Mouse (Mus musculus): ENCODE results near the gene Fam160a1. TPM values are rescaled to one million over a fixed set of nuclear protein-coding genes. Genes with fewer than 3 reads are reported as not detected.

Gene Fam160a1
- polyA plus RNA-seq, 1 experiment: 0.90 TPM

DNA sequence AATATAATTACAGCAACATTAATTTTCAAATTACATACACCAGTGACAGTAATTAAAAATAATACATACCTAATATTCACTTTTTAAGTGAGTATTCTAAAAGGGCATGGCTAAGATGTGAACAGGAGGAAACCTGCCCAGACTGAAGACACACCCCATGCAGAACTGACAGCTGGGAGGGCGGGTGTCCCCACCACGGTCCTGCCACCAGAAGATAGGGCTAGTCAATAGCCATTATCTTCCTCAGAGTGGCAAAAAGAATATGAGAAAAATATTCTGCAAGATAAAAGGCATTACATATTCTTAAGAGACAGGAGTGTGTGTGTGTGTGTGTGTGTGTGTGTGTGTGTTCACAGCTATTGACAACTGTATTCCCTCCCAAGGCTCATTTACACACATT, 92.0 kb downstream of the Fam160a1 start:
- H3K27me3 ChIP-seq (ENCODE audit: control insufficient read depth, insufficient read depth, low read length): no peaks in the 10 kb centered on the region
- no peaks in the 10 kb centered on the region for H3K4me1 ChIP-seq (ENCODE audit: control insufficient read depth, insufficient read depth, low read length)
- H3K36me3 ChIP-seq (ENCODE audit: control insufficient read depth, insufficient read depth, low read length): no peaks in the 10 kb centered on the region
- TF ChIP-seq POLR2A (IDR thresholded peaks at IDR 0.05; ENCODE audit: control insufficient read depth, low read depth, low read length) (no peak), CTCF (IDR thresholded peaks at IDR 0.05; ENCODE audit: control insufficient read depth, insufficient read depth, insufficient replicate concordance, low read depth, low read length) (no peak)
- no peak overlapping the region for H3K4me3 ChIP-seq (ENCODE audit: control insufficient read depth, low read depth, low read length)
- no peak overlapping the region for H3K27ac ChIP-seq (ENCODE audit: control insufficient read depth, insufficient read depth, low read depth, low read length)

DNA sequence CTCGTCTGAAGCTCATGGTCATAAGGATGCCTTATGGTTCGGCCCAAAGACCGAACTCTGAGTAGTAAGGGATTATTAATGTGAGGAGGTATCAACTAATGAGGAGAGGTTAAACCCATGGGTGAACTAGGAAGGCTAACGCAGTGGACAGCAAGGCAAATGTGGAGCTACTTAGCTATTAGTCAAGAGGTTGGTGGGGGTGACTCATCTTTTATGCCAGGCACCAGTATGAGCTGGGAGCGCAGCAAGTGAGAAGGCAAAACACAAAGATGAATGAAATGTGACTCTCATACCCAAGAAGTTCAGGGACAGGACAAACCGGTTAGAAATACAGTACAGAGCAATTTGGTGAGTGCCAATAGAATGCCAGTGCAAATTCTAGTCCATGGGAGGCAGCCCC, 94.5 kb downstream of the Fam160a1 start:
- TF ChIP-seq CTCF (IDR thresholded peaks at IDR 0.05; ENCODE audit: control insufficient read depth, insufficient read depth, insufficient replicate concordance, low read depth, low read length) (no peak), POLR2A (IDR thresholded peaks at IDR 0.05; ENCODE audit: control insufficient read depth, low read depth, low read length) (no peak)
- H3K27ac ChIP-seq (ENCODE audit: control insufficient read depth, insufficient read depth, low read depth, low read length): no peak overlapping the region
- H3K4me1 ChIP-seq (ENCODE audit: control insufficient read depth, insufficient read depth, low read length): no peaks in the 10 kb centered on the region
- no peaks in the 10 kb centered on the region for H3K36me3 ChIP-seq (ENCODE audit: control insufficient read depth, insufficient read depth, low read length)
- no peak overlapping the region for H3K4me3 ChIP-seq (ENCODE audit: control insufficient read depth, low read depth, low read length)
- H3K27me3 ChIP-seq (ENCODE audit: control insufficient read depth, insufficient read depth, low read length): no peaks in the 10 kb centered on the region

DNA sequence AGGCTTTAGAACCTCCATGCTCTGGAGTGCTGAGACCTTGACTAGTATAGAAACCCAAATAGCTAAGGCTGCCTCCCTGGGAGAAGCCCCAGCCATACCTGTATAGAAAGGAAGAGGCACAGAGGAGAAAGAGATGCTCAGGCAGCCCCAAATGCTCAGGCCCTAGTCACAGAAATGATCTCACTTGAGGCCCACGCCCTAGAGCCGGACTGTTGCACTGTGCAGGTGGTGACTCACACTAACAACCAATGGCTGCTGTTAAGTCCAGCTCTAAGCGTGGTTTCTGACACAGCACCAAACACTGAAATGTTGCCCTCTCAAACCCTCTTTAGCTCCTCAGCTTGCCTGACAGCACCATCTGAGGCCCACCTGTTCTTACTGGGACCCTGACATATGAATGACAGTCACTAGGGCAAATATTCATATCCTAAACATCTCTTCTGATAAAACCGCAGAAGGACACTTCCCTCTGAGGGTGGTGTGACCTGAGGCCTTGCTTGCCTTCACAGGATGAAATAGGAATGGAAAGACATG, 101.3 kb downstream of the Fam160a1 start:
- H3K4me1 ChIP-seq (ENCODE audit: control insufficient read depth, insufficient read depth, low read length): no peaks in the 10 kb centered on the region
- no peaks in the 10 kb centered on the region for H3K36me3 ChIP-seq (ENCODE audit: control insufficient read depth, insufficient read depth, low read length)
- TF ChIP-seq POLR2A (IDR thresholded peaks at IDR 0.05; ENCODE audit: control insufficient read depth, low read depth, low read length) (no peak), CTCF (IDR thresholded peaks at IDR 0.05; ENCODE audit: control insufficient read depth, insufficient read depth, insufficient replicate concordance, low read depth, low read length) (no peak)
- H3K27ac ChIP-seq (ENCODE audit: control insufficient read depth, insufficient read depth, low read depth, low read length): no peak overlapping the region
- H3K27me3 ChIP-seq (ENCODE audit: control insufficient read depth, insufficient read depth, low read length): no peaks in the 10 kb centered on the region
- no peak overlapping the region for H3K4me3 ChIP-seq (ENCODE audit: control insufficient read depth, low read depth, low read length)

DNA sequence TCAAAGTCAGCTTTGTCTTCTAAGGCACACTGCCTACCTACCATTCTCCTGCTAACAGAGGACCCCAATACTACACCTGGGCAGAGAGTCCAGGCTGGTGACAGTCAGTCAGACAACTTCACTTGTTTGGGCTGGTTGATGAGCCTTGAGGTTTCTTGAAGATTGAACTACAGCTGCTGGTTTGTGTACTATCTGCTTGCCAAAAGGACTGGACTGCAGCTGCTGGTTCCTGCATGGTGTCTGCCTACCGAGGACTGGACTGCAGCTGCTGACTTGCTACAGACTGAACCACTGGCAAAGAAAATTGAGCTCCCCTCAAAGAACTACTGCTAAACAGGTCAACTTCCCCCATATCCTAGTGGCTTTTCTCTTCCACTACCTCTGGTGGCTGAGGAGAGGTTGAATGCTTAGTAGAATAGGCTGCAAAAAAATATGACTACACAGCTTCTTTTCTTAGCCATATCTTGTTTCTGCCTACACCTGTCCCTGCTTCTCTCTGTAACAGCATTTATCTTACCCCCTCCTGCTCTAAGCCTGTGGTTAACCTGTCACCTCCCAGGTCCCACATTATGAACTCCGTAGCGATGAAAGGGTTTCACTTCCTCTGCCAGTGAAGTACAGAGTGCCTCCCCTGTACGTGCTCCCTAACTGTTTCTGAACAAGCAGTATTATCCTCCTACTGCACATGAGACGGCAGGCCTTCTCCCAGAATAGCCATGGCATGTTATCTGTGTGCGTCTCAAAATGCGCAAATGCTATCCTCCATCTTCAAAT, 103.0 kb downstream of the Fam160a1 start:
- TF ChIP-seq CTCF (IDR thresholded peaks at IDR 0.05; ENCODE audit: control insufficient read depth, insufficient read depth, insufficient replicate concordance, low read depth, low read length) (no peak), POLR2A (IDR thresholded peaks at IDR 0.05; ENCODE audit: control insufficient read depth, low read depth, low read length) (no peak)
- Histone ChIP-seq H3K4me3 (ENCODE audit: control insufficient read depth, low read depth, low read length) (no peak overlapping the region), H3K27ac (ENCODE audit: control insufficient read depth, insufficient read depth, low read depth, low read length) (no peak overlapping the region), H3K36me3 (ENCODE audit: control insufficient read depth, insufficient read depth, low read length) (no peaks in the 10 kb centered on the region), H3K4me1 (ENCODE audit: control insufficient read depth, insufficient read depth, low read length) (0 out of 2 replicates have a peak, but pooled peaks cover 2% of the 10 kb centered on the region), H3K27me3 (ENCODE audit: control insufficient read depth, insufficient read depth, low read length) (no peaks in the 10 kb centered on the region)

DNA sequence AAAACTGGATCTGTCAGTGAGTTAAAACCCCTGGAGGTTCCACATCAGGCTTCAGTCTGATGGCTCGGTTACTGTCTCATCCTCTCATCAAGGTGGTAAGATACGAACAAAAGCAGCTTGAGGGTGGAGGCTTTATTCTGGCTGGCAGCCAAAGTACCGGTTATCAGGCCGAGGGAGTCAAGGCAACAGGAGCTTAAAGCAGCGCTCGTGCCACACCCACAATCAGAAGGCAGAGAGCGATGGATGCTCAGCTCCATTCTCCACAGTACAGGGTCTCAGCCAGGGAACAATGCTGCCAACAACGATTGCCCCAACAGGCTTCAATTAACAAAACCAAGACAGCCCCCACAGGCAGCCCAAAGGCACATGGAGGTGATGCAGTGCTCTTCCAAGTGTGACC, 106.4 kb downstream of the Fam160a1 start:
- no peak for TF ChIP-seq CTCF (IDR thresholded peaks at IDR 0.05; ENCODE audit: control insufficient read depth, insufficient read depth, insufficient replicate concordance, low read depth, low read length)
- no peak for TF ChIP-seq POLR2A (IDR thresholded peaks at IDR 0.05; ENCODE audit: control insufficient read depth, low read depth, low read length)

DNA sequence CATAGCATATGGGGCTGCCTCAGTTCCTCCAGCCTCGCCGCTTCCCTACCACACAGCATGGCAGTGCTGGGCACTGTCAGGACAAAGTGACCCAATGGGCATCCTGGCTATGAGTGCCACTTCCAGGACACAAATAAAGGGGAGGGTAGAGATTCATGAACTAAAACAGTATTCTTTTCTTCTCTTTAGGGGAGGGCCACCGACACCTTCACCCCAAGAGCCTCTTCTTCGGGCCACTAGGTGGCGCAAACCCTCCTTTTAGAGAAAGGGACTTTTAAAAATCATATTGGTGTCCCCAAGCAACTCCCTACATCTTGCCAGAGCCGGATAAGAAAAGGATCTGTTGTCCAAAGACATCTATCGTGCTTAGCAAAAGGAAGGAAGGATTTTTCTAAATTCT, 109.7 kb downstream of the Fam160a1 start:
- Histone ChIP-seq H3K4me3 (ENCODE audit: control insufficient read depth, low read depth, low read length) (no peak overlapping the region), H3K27ac (ENCODE audit: control insufficient read depth, insufficient read depth, low read depth, low read length) (no peak overlapping the region), H3K27me3 (ENCODE audit: control insufficient read depth, insufficient read depth, low read length) (no peaks in the 10 kb centered on the region), H3K36me3 (ENCODE audit: control insufficient read depth, insufficient read depth, low read length) (no peaks in the 10 kb centered on the region), H3K4me1 (ENCODE audit: control insufficient read depth, insufficient read depth, low read length) (0 out of 2 replicates have a peak, but pooled peaks cover 2% of the 10 kb centered on the region)
- TF ChIP-seq CTCF (IDR thresholded peaks at IDR 0.05; ENCODE audit: control insufficient read depth, insufficient read depth, insufficient replicate concordance, low read depth, low read length): peak; percentile 23; the same call in 1 of the 2 replicates
- no peak for TF ChIP-seq POLR2A (IDR thresholded peaks at IDR 0.05; ENCODE audit: control insufficient read depth, low read depth, low read length)

More for the DNA sequence above, 106.4 kb downstream of the Fam160a1 start:
- no peak overlapping the region for H3K27ac ChIP-seq (ENCODE audit: control insufficient read depth, insufficient read depth, low read depth, low read length)
- H3K4me3 ChIP-seq (ENCODE audit: control insufficient read depth, low read depth, low read length): no peak overlapping the region
- no peaks in the 10 kb centered on the region for H3K36me3 ChIP-seq (ENCODE audit: control insufficient read depth, insufficient read depth, low read length)
- 0 out of 2 replicates have a peak, but pooled peaks cover 2% of the 10 kb centered on the region for H3K4me1 ChIP-seq (ENCODE audit: control insufficient read depth, insufficient read depth, low read length)
- no peaks in the 10 kb centered on the region for H3K27me3 ChIP-seq (ENCODE audit: control insufficient read depth, insufficient read depth, low read length)

DNA sequence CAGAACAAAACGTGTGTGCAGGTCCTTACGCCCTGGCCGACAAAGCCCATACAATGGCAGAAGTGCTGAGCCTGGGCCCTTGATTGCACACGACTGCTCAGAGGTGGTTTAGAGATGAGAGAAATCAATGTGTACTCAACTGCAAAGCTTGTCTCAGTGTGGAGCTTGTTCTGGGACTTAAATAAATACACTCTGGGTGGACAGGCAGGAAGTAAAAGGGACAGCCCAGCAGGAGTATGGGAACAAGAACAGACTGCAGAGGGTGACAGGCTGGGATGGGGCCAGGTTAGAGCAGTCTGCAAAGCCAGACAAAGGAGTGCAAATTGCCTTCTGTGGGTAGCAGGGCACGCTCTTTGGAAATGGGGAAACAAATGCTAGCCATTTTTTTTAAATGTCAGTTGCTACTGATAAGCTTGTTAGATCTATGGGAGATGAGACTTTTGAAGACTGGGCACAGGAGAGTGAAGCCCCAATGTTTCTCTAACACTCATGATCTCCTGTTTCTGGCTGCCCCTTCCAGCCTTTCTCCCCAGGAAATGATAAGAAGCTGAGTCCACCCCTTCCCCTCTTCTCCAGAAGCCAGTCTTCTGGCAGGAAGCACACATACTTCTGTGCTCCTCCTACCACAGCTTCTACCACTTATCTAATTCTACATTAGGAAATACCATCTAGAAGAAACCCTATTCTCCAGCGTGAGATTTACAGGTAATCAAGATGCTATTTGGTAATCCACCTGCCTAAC, 113.8 kb downstream of the Fam160a1 start:
- H3K27me3 ChIP-seq (ENCODE audit: control insufficient read depth, insufficient read depth, low read length): no peaks in the 10 kb centered on the region
- no peak overlapping the region for H3K4me3 ChIP-seq (ENCODE audit: control insufficient read depth, low read depth, low read length)
- H3K36me3 ChIP-seq (ENCODE audit: control insufficient read depth, insufficient read depth, low read length): no peaks in the 10 kb centered on the region
- H3K27ac ChIP-seq (ENCODE audit: control insufficient read depth, insufficient read depth, low read depth, low read length): no peak overlapping the region
- TF ChIP-seq POLR2A (IDR thresholded peaks at IDR 0.05; ENCODE audit: control insufficient read depth, low read depth, low read length) (no peak), CTCF (IDR thresholded peaks at IDR 0.05; ENCODE audit: control insufficient read depth, insufficient read depth, insufficient replicate concordance, low read depth, low read length) (no peak)
- no peaks in the 10 kb centered on the region for H3K4me1 ChIP-seq (ENCODE audit: control insufficient read depth, insufficient read depth, low read length)
